Mouse (Mus musculus) myocyte (in vitro differentiated cells): Measurements from ENCODE around the gene Ormdl2.

Source experiments
- CEBPB ChIP-seq: IDR thresholded peaks from 2 replicates; pipeline ENCODE4 v1.6.1; 2011; ENCODE audit warnings: mild to moderate bottlenecking, moderate library complexity; ENCODE audit not compliant: poor library complexity, insufficient read depth, severe bottlenecking
- E2F4 ChIP-seq: IDR thresholded peaks from one replicate; pipeline ENCODE4 v1.6.1; 2011; ENCODE audit warnings: mild to moderate bottlenecking, control low read depth, moderate library complexity; ENCODE audit not compliant: insufficient read depth
- MAX ChIP-seq: IDR thresholded peaks from one replicate; pipeline ENCODE4 v1.6.1; 2011; ENCODE audit warnings: low read depth, mild to moderate bottlenecking, control low read depth
- MYOG ChIP-seq, 3 experiments: IDR thresholded peaks; one replicate each; pipeline ENCODE4 v1.6.1; 2011; ENCODE audit warnings: control low read depth in 2 of 3, low read depth in 2 of 3, mild to moderate bottlenecking in 2 of 3; ENCODE audit not compliant: insufficient read length in 2 of 3, control insufficient read depth in 1 of 3, insufficient read depth in 1 of 3
- POLR2A ChIP-seq: IDR thresholded peaks from one replicate; pipeline ENCODE4 v1.6.1; 2011; ENCODE audit warnings: low read depth, mild to moderate bottlenecking, control low read depth, moderate library complexity; ENCODE audit not compliant: insufficient read length
- POLR2AphosphoS2 ChIP-seq: IDR thresholded peaks from one replicate; pipeline ENCODE4 v1.6.1; 2011; ENCODE audit warnings: low read depth, control low read depth; ENCODE audit not compliant: insufficient read length
- SRF ChIP-seq: IDR thresholded peaks from one replicate; pipeline ENCODE4 v1.6.1; 2011; ENCODE audit warnings: low read depth; ENCODE audit not compliant: control insufficient read depth, insufficient read length
- TCF12 ChIP-seq: IDR thresholded peaks from one replicate; pipeline ENCODE4 v1.6.1; 2011; ENCODE audit warnings: mild to moderate bottlenecking, control low read depth; ENCODE audit not compliant: poor library complexity, insufficient read depth, severe bottlenecking
- TCF3 ChIP-seq: IDR thresholded peaks from one replicate; pipeline ENCODE4 v1.6.1; 2011; ENCODE audit warnings: low read depth, control low read depth; ENCODE audit not compliant: insufficient read length
- USF1 ChIP-seq: IDR thresholded peaks from one replicate; pipeline ENCODE4 v1.6.1; 2011; ENCODE audit warnings: low read depth, mild to moderate bottlenecking, control low read depth, moderate library complexity

DNA sequence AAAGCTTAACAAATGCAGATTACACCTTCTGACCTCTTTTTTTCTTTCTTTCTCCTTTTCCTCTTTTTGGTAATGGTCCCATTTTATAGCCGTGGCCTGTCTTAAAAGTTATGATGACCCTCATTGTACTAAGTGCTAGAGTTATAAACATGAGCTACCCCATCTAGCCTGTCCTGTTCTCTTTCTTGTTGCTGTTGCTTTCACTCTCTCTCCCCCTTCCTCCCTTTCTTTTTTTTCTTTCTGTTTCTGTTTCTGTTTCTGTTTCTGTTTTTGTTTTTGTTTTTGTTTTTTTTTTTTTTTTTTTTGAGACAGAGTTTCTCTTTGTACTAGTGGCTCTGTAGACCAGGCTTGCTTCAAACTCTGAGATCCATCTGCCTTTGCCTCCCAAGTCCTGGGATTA lies 45.1 kb upstream of the Ormdl2 start:
- TF ChIP-seq SRF (no peak), POLR2A (no peak), USF1 (no peak), TCF3 (no peak), TCF12 (no peak), POLR2AphosphoS2 (no peak), CEBPB (no peak), MYOG (IDR thresholded peaks at IDR 0.05; ENCODE audit: control insufficient read depth in 1 of 3, insufficient read depth in 1 of 3, insufficient read length in 2 of 3, low read depth in 2 of 3) (no peak), MAX (no peak), E2F4 (no peak)
